Mouse (Mus musculus) heart, embryonic 13.5 days (tissue): ENCODE data around the gene Cd5. TPM values are rescaled to one million over a fixed set of nuclear protein-coding genes. Genes with fewer than 3 reads are reported as not detected.

Source experiments
- ATAC-seq: fragments of 200-750 bp; cut with Nextera tagmentation; 2 replicates; pipeline ENCODE4 v1.8.0; 2017; ENCODE audit warnings: moderate TSS enrichment; ENCODE audit not compliant: insufficient number of reproducible peaks, low FRiP score, low TSS enrichment; ENCODE audit errors: extremely low read depth
- H3K27ac ChIP-seq: fragments of 300-500 bp; sonication (generic); replicated peaks from 2 replicates; pipeline ENCODE4 v1.5.1; 2015; ENCODE audit warnings: moderate library complexity, mild to moderate bottlenecking, inconsistent platforms
- H3K27me3 ChIP-seq: fragments of 300-500 bp; sonication (generic); replicated peaks from 2 replicates; pipeline ENCODE4 v1.6.1; 2015; ENCODE audit warnings: mild to moderate bottlenecking, inconsistent platforms
- H3K36me3 ChIP-seq: fragments of 300-500 bp; sonication (generic); 2 replicates; pipeline ENCODE4 v1.6.1; 2015; ENCODE audit warnings: mild to moderate bottlenecking, inconsistent platforms
- H3K4me1 ChIP-seq: fragments of 300-500 bp; sonication (generic); 2 replicates; pipeline ENCODE4 v1.6.1; 2015; ENCODE audit warnings: inconsistent platforms
- H3K4me2 ChIP-seq: fragments of 300-500 bp; sonication (generic); 2 replicates; pipeline ENCODE4 v1.6.1; 2015; ENCODE audit warnings: inconsistent platforms, mild to moderate bottlenecking, moderate library complexity
- H3K4me3 ChIP-seq: fragments of 300-500 bp; sonication (generic); 2 replicates; pipeline ENCODE4 v1.5.1; 2015; ENCODE audit warnings: moderate library complexity, mild to moderate bottlenecking, inconsistent platforms
- H3K9ac ChIP-seq: fragments of 300-500 bp; sonication (generic); 2 replicates; pipeline ENCODE4 v1.6.1; 2015; ENCODE audit warnings: inconsistent platforms, mild to moderate bottlenecking, moderate library complexity
- H3K9me3 ChIP-seq: fragments of 300-500 bp; sonication (generic); 2 replicates; pipeline ENCODE4 v1.6.1; 2016; ENCODE audit warnings: inconsistent platforms
- WGBS: fragments of 180-500 bp; shearing (Covaris S2); methylation state at CpG from one replicate; pipeline ENCODE4 v1.1.7; 2015; ENCODE audit warnings: mixed read lengths; 5-methylcytosine and 5-hydroxymethylcytosine counted together
- polyA plus RNA-seq: library from polyadenylated mRNA; unstranded; fragments of >200 nt; fragmentation: Nextera tagmentation; extraction: Ambion mirVana; gene quantifications from 2 replicates; pipeline ENCODE4 v1.2.1, GENCODE M21; 2015

Gene Cd5
- polyA plus RNA-seq, 1 experiment from 2014 or later: 0.71 TPM

DNA sequence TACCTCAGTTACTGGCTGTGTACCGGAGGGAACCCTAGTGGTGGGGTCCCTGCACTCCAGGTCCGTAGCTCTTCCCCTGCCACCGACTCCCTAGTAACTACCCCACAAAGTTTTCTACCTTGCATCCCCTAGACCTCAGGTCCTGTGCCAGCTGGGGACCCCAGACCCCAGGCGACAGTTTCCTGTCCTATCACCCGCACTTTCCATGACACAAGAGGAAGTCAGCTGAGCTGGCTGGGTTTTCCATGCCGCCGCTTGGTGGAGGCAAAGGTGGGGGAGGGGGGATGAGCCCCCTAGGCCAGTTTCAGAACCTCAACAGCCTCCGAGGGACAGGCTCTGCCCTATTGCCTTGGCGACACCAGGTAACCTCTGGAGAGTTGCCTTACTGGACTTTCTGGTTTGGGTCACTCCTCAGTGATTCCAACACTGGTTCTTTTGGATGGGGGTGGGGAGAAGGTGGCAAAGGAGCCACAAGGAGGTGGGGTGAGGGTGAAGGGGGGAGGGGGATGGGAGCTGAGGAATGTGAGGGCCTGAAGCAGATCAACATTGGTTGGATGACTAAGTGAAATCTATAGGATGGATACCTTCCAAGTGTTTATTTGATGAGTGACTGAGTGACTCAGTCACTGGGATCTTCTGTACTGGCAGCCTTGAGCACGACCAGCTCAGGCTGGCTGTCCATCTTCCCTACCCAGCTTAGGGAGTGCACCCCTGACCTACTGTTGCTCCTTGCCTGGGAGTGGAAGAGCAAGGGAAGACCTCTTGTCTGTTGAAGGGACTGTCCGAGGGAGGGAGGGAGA lies 2.0 kb upstream of the Cd5 start:
- H3K27me3 ChIP-seq: no peaks in the 10 kb centered on the region
- H3K4me2 ChIP-seq: peak overlapping the region; percentile 27; the same call in 1 of the 2 replicates
- no peaks in the 10 kb centered on the region for H3K9me3 ChIP-seq
- no peak for ATAC-seq
- no peaks in the 10 kb centered on the region for H3K36me3 ChIP-seq
- WGBS: 29% methylated on average over 11 of the region's 11 CpGs
- 0 out of 2 replicates have a peak overlapping the region, but pooled peaks have one; percentile 28 for H3K9ac ChIP-seq
- H3K4me1 ChIP-seq: peaks cover 8% of the 10 kb centered on the region
- H3K27ac ChIP-seq: no peak overlapping the region
- no peak overlapping the region for H3K4me3 ChIP-seq

DNA sequence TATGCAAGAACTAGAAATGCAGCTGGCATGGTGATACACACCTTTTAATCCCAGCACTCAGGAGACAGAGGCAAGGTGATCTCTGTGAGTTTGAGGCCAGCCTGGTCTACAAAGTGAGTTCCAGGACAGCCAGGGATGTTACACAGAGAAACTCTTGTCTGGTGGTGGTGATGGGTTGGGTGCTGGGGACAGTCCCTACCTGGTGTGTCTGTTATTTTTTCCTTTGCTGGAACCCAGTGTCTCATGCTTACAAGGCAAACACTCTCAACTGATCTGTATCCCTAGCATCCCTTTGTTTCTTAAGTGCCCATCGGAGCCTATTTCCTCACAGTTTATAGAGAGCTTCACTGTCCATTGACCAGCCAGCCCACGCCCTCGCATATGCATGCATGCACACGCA lies 1.1 kb upstream of the Cd5 start:
- H3K4me1 ChIP-seq: peaks cover 8% of the 10 kb centered on the region
- no peak overlapping the region for H3K4me3 ChIP-seq
- no peak for ATAC-seq
- H3K27me3 ChIP-seq: no peaks in the 10 kb centered on the region
- H3K9me3 ChIP-seq: no peaks in the 10 kb centered on the region
- 92% methylated on average over 4 of the region's 4 CpGs for WGBS
- no peak overlapping the region for H3K9ac ChIP-seq
- no peak overlapping the region for H3K4me2 ChIP-seq
- no peaks in the 10 kb centered on the region for H3K36me3 ChIP-seq
- no peak overlapping the region for H3K27ac ChIP-seq

DNA sequence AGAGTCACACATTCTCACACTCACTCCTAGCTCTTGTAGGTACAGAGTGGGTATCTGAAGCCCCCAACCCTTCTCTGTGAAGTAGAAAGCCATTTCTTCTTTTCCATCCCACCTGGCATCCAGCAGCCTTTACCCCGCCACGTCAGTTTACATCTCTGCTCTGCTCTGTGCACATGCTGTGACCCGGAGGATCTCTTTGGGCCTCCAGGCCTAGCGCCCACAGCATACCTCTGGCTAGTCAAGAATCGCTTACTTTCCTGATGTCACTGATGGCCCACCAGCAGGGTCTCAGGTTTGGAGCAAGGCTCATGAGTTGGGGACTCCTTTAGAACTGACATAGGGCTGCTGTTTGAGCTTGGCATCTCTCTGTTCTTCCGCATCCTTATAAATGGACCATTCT lies 764 bp downstream of the Cd5 start:
- no peaks in the 10 kb centered on the region for H3K36me3 ChIP-seq
- ATAC-seq: no peak
- peaks cover 16% of the 10 kb centered on the region for H3K4me1 ChIP-seq
- no peaks in the 10 kb centered on the region for H3K9me3 ChIP-seq
- no peaks in the 10 kb centered on the region for H3K27me3 ChIP-seq
- WGBS: 79% methylated on average over 6 of the region's 6 CpGs
- no peak overlapping the region for H3K4me2 ChIP-seq
- H3K27ac ChIP-seq: no peak overlapping the region
- H3K9ac ChIP-seq: no peak overlapping the region
- H3K4me3 ChIP-seq: no peak overlapping the region

DNA sequence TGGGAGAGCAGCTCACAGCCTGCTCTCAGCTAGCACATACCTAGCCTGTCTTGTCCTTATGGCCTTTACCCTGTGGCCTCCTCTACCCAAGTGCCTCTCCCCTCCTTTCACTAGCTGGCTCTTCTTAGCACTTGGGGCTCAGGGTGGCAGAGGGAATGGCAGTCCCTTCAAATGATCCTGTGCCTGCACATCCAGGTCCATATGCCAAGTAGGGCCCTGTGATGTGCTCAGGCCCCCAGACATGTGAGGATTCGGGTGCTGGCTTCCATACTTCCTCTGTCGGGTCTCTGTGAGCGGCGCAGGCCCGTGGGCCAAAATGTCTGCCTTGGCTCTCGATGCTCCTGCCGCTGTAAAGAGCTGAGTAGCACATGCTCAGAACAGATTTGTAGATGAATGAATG lies 2.9 kb downstream of the Cd5 start:
- no peak overlapping the region for H3K9ac ChIP-seq
- H3K4me2 ChIP-seq: no peak overlapping the region
- no peaks in the 10 kb centered on the region for H3K27me3 ChIP-seq
- 90% methylated on average over 7 of the region's 7 CpGs for WGBS
- H3K36me3 ChIP-seq: no peaks in the 10 kb centered on the region
- H3K4me3 ChIP-seq: no peak overlapping the region
- no peak for ATAC-seq
- no peak overlapping the region for H3K27ac ChIP-seq
- no peaks in the 10 kb centered on the region for H3K9me3 ChIP-seq
- peaks cover 13% of the 10 kb centered on the region for H3K4me1 ChIP-seq

DNA sequence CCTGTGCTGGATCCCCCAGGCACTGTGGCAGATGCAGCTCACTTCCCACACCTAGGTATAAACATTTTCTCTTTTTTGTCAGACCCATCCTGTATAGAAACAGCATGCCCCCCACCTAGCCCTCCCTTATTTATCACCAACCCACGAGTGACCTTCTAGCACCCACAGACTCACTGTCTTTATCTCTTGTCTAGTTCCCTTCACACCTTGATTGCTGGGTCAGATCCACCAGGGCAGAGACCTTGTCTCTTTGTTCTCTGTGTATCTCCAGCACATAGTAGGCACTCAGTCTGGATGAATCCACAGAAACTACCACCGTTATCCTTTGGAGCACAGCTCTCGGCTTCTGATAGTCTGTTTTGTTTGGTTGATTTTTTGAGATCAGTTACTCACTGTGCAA lies 3.7 kb downstream of the Cd5 start:
- no peak overlapping the region for H3K27ac ChIP-seq
- no peaks in the 10 kb centered on the region for H3K36me3 ChIP-seq
- H3K4me3 ChIP-seq: no peak overlapping the region
- H3K4me1 ChIP-seq: peaks cover 9% of the 10 kb centered on the region; the same call in 1 of the 2 replicates
- no peaks in the 10 kb centered on the region for H3K27me3 ChIP-seq
- no peak overlapping the region for H3K9ac ChIP-seq
- whole genome bisulfite sequencing: 72% methylated on average over 3 of the region's 3 CpGs
- H3K9me3 ChIP-seq: no peaks in the 10 kb centered on the region
- H3K4me2 ChIP-seq: no peak overlapping the region
- no peak for ATAC-seq

DNA sequence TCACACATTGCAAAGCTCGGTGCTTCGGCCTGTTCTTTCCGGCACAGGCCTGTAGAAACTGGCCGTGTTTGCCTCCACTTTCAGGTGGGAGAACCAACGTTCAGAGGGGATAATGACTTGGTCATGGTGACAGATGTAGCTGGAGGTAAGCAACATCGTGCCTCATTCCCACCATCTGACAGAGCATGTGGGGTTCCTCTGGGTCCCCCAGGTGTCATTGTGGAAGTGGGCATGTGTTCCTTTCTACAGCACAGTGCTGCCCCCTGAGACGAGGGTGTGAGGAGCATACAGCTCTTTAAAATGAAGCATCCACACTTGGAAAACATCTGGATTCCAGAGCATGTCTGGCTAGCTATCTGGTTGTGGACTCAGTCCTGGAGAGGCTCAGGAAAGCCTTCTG lies 4.2 kb downstream of the Cd5 start:
- no peaks in the 10 kb centered on the region for H3K36me3 ChIP-seq
- H3K4me2 ChIP-seq: no peak overlapping the region
- H3K4me1 ChIP-seq: peaks cover 9% of the 10 kb centered on the region; the same call in 1 of the 2 replicates
- H3K27ac ChIP-seq: no peak overlapping the region
- no peak for ATAC-seq
- H3K9me3 ChIP-seq: no peaks in the 10 kb centered on the region
- no peak overlapping the region for H3K4me3 ChIP-seq
- 81% methylated on average over 7 of the region's 7 CpGs for WGBS
- no peak overlapping the region for H3K9ac ChIP-seq
- no peaks in the 10 kb centered on the region for H3K27me3 ChIP-seq

DNA sequence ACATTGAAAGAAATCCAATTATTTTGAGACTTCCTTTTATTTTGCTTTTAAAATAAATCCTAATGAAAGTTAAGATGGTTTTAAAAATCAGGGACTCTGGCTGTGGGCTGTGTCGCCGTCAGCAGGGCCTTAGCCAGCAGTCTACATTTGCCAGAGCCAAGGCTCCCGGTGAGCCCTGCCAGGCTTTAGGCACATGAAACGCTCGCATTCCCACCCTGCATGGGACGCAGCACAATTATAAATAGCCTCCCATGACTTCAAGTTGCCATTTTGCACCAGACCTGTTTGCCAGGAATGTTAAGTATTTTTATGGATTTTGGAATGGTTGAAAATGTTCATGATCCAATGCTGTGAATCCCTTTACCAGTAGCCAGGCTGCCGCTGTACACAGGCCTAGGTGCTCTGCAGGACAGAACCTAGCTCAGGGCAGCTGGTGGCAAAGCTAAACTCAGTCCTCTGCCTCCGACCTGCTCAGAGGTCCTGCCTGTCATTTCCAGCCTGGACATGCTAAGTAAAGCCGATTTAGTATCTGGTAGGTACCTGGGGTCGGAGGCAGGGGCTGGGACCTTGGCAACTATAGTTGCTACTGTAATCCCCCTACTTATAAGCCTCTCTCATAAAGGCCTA lies 5.2 kb downstream of the Cd5 start:
- H3K9ac ChIP-seq: no peak overlapping the region
- no peaks in the 10 kb centered on the region for H3K9me3 ChIP-seq
- WGBS: 59% methylated on average over 10 of the region's 10 CpGs
- H3K27ac ChIP-seq: no peak overlapping the region
- no peak overlapping the region for H3K4me2 ChIP-seq
- no peak overlapping the region for H3K4me3 ChIP-seq
- H3K36me3 ChIP-seq: no peaks in the 10 kb centered on the region
- H3K27me3 ChIP-seq: no peaks in the 10 kb centered on the region
- ATAC-seq: no peak
- H3K4me1 ChIP-seq: peaks cover 9% of the 10 kb centered on the region; the same call in 1 of the 2 replicates

DNA sequence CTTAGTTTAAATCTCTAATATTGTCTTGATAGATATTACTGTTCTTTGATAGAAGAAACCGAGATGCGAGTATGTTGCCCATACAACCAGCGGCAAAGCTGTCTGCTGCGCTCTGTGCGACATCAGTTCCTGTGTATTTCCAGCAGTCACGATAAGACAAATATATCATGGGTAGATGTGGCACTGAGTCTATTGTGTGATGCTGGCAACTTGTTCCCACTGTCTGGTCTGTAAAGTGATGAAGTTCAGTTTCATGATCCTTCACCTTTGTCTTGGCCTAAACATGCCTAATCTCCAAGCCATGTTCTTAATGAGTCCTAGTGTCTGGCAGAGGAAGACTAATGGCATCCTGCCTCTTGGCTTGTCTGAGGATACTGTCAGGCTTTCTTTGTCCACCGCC lies 6.1 kb downstream of the Cd5 start:
- Histone ChIP-seq H3K9ac (no peak overlapping the region), H3K27me3 (no peaks in the 10 kb centered on the region), H3K4me3 (no peak overlapping the region), H3K4me1 (peaks cover 9% of the 10 kb centered on the region; the same call in 1 of the 2 replicates), H3K36me3 (no peaks in the 10 kb centered on the region), H3K9me3 (no peaks in the 10 kb centered on the region), H3K27ac (no peak overlapping the region), H3K4me2 (no peak overlapping the region)
- ATAC-seq: no peak
- 84% methylated on average over 7 of the region's 7 CpGs for WGBS

DNA sequence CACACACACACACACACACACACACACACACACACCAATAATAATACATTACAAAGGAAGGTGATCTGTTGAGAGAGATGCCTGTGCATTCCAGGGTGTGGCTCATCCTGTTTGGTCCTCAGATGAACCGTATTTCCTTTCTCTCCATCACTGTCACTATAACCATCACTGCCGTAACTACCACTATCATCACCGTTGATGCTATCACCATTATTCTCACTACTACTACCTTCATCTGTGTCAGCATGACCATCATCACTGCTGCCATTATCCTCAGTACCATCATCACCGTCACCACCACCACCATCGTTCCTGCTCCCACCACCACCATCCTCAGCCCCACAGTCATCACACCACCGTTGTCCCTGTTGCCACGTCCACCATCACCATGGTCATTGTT lies 6.8 kb downstream of the Cd5 start:
- ATAC-seq: no peak
- no peak overlapping the region for H3K9ac ChIP-seq
- H3K27me3 ChIP-seq: no peaks in the 10 kb centered on the region
- H3K36me3 ChIP-seq: no peaks in the 10 kb centered on the region
- WGBS: 87% methylated on average over 7 of the region's 7 CpGs
- no peak overlapping the region for H3K27ac ChIP-seq
- no peak overlapping the region for H3K4me2 ChIP-seq
- peaks cover 9% of the 10 kb centered on the region; the same call in 1 of the 2 replicates for H3K4me1 ChIP-seq
- no peak overlapping the region for H3K4me3 ChIP-seq
- no peaks in the 10 kb centered on the region for H3K9me3 ChIP-seq

DNA sequence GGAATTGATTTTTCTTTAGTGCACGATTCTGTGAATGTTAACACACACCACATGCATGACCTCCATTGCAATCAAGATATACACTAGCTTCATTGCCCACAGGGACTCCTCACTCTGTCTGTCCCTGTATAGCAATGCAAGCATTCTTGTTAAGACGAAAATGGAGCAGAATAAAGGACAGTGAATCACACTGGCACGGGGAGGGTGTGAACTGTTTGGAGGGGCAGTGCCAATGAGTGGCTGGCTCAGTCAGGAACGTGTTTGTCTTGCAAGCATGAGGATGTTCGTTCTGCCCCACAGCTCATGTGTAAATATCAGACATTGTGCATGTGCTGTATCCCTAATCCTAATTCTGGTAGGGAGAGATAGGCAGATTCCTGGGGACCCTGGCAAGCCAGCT lies 8.3 kb downstream of the Cd5 start:
- Histone ChIP-seq H3K27ac (no peak overlapping the region), H3K4me3 (no peak overlapping the region), H3K36me3 (no peaks in the 10 kb centered on the region), H3K4me1 (peaks cover 9% of the 10 kb centered on the region; the same call in 1 of the 2 replicates), H3K4me2 (no peak overlapping the region), H3K9ac (no peak overlapping the region), H3K27me3 (no peaks in the 10 kb centered on the region), H3K9me3 (no peaks in the 10 kb centered on the region)
- 76% methylated on average over 5 of the region's 5 CpGs for WGBS
- no peak for ATAC-seq

DNA sequence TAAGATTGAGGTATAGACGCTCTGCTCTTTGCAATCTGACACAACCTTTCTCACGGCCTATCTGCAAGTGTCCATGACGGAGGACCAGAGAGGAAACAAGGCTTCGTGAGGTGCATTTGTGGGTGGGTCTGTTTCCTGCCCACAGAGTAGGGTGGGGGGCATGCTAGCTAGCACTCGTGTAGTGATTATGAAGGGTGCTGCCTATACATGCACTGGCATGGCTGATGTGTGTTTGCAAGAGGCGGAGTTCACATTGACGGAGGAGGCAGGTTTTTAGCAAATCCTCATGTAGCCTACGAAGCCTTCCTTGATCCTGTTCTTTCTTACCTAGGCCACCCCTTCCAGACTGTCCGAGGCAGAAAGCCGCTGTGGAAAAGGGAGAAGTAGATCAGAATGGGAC lies 8.9 kb downstream of the Cd5 start:
- WGBS: 72% methylated on average over 10 of the region's 10 CpGs
- Histone ChIP-seq H3K9me3 (no peaks in the 10 kb centered on the region), H3K36me3 (no peaks in the 10 kb centered on the region), H3K27me3 (no peaks in the 10 kb centered on the region), H3K4me2 (no peak overlapping the region), H3K4me1 (peaks cover 9% of the 10 kb centered on the region; the same call in 1 of the 2 replicates), H3K27ac (no peak overlapping the region), H3K9ac (no peak overlapping the region), H3K4me3 (no peak overlapping the region)
- no peak for ATAC-seq
